Mouse (Mus musculus) embryo, embryonic 10 days (tissue): ENCODE measurements around the gene Fut2.

Source experiments
- DNase-seq: peaks from one replicate; pipeline ENCODE4 v3.0.0-alpha.2; 2015; ENCODE audit warnings: low spot score

The Fut2 gene

GRCm38 (mm10) chr7:45666161-45666560 is at the start of gene Fut2:
Fut2 (minus strand) TSS chr7:45666394.
- no peak for DNase-seq

DNA sequence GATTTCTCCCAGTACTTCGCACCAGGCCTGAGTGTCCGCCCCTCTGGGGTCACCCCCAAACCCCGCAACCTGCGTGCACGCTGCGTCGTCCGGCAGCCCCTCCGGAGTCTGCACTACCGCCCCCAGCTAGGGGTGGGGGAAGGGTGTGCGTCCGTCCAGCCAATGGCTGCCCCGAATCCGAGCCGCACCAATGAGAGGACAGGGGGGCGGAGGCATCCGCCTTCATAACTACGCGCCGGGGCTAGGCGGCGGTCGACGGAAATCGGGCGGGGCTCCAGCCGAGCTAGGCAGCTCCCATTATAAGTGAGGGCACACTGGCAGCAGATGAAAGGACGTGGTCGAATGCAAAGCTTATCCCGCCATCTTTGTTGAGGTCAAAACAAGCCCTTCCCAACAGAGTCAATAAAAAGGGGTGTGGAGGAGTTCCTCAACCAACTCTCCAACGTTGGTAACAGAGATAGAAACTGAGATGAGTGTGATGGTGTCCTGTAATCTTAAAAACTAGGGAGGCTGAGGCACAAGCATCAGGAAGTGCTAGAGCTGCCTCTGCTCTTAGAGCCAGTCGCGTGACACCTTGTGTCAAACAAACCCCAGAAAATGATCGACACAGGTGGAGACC is 49.0 kb upstream of the Fut2 start, which contains the start of gene Rpl18:
Gene Rpl18, plus strand, starts transcription at position 368 of the 619 bp plus-strand sequence.
- peak; percentile 97 for DNase-seq

DNA sequence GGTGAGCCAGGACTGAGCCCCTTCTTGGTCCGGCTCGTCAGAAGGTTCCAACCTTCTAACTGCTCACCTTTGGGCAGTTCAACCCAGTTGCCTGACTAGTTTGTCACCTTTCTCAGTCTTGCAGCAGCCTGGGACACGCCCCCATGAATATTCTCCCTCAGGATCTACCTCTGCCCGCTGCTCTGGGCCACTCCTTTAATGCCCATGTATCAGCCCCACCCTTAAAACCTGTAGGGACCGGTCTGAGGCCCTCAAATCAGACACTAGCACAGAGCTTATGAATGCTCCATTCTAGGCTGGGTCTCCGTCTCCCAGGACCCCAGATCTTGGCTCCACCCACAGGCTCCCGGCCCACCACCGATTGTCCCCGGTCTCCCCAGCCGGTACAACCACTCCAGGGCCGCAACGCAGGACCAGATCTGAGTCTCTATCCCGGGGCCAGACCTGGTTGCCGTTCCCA is 48.5 kb upstream of the Fut2 start:
- DNase-seq = no peak

GRCm38 (mm10) chr7:45713881-45714520 is 47.8 kb upstream of the Fut2 start:
- no peak for DNase-seq

- no peak for DNase-seq
Measured at GRCm38 (mm10) chr7:45713396-45713795, 47.2 kb upstream of the Fut2 start.

DNA sequence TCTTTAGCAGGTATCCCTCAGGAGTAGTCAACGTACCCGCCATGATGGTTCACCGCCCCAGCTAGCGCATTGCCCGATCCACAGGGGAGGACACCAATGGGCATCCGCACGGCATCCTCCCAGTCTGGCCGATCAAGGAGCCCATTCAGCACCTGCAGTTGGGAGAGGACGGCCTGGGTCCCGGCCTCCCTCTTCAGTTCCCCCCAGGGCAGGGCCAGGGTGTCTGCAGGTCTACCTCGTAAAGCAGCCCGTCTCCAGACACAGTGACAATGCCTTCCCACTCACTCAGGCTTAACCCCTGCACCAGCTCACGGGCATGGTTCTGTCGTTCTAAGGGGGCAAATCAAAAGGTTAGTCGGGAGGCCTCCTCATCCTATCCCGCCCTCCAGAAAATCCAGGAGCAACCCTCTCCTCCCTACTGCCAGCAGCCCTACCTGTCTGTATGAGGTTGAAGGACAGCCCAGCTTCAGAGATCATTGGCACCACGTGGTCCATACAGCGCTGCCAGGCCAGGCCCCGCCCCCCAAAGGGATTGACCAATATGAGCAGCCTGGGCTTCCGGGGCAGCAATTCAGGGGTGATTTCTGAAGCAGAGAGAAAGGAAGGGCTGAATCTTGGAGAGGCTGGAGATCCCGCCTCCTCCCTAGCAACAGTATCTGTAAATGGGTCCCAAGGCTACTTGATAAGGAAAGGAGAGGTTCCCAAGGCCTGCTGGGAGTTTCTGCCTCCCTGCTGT is 46.0 kb upstream of the Fut2 start:
- no peak for DNase-seq

- no peak for DNase-seq
Measured at GRCm38 (mm10) chr7:45711316-45712021, 45.3 kb upstream of the Fut2 start.

DNA sequence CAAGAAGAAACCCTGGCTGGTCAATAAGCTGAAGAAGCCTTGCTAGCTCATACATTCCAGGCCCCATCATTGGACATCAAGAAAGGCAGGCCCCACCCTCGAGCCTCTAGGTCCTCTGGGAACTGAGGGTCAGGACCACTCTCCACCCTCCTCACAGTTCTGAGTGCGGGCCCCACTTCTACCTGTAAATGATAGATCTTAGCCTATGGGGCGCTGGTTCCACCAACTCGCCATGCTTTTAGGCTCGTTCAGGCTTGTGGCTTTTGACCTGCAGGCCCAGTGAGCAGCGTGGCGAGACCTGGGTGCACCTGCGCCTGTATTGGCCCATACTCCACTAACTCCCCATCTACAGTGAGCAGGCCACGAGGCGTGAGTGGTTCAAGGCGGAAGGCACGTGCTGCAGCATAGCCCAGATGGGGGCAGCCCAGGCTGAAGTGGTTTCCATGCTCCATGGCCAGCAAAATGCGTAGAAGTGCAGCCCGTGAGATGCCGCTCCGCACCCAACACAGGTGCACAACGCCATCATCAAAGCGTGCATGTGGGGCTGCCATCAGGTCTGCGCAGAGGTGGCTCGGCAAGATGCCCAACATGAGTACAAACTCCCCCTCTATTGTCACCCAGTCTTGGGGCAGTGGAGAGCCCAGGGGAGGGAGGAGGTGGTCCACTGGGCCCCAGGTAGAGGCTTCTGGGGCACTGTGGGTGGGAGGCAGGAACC is 44.4 kb upstream of the Fut2 start:
- no peak for DNase-seq

- DNase-seq = no peak
Measured at GRCm38 (mm10) chr7:45709677-45710355, 43.6 kb upstream of the Fut2 start.

GRCm38 (mm10) chr7:45709036-45709435 is 42.8 kb upstream of the Fut2 start:
- DNase-seq = peak; percentile 71

DNA sequence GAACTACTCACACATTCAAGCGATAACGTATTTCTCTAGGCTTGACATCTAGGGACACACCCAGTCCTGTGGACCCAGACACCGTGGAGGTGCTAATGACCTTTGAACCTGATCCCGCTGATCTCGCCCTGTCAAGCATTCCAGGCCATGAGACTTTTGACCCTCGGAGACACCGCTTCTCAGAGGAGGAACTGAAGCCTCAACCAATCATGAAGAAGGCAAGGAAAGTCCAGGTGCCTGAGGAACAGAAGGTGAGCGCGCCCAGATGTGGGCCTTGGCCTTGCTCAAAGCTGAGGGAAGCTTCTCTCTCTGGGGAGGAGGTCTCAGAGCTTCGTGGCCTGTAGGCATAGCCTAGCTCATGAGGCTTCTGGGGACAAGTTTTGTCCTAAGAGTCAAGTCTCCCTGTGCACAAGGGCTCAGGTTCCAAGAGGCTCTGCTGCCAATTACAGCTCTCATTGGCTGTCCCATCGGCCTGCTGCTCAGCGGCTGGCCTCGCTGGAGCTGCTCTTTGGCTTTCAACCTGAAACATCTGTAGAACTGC is 42.1 kb upstream of the Fut2 start:
- peak; percentile 49 for DNase-seq

DNA sequence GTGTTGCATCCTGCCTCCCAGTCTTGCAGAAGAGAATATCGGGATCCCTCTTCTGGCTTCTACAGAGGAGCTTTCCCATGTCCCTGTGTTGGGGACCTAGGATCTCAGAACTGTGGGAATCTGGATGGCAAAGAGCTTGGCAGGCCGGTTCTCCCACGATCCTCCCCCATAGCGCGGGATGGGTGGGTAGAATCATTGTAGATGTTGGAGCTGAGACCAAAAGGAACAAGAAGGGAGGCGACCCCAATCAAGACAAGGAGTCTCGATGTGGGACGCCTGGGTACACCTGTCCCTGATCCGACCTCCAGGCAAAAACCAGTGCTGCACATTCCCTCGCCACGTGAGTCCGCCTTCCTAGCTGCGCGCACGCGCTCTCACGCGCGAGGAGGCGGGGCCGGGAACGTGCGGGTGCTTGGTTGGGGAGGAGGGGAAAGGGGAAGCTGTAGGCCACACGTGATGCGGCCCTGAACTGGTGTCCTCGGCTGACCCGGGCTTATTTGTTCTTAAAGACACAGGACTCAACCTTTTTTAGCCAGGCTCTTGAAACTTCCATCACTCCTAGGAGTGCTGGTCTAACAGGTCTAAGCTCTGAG is 41.3 kb upstream of the Fut2 start:
- DNase-seq = peak; percentile 94

GRCm38 (mm10) chr7:45706721-45707241 is 40.6 kb upstream of the Fut2 start:
- DNase-seq = peak; percentile 82

GRCm38 (mm10) chr7:45705873-45706281 is 39.7 kb upstream of the Fut2 start:
- peak; percentile 79 for DNase-seq

DNA sequence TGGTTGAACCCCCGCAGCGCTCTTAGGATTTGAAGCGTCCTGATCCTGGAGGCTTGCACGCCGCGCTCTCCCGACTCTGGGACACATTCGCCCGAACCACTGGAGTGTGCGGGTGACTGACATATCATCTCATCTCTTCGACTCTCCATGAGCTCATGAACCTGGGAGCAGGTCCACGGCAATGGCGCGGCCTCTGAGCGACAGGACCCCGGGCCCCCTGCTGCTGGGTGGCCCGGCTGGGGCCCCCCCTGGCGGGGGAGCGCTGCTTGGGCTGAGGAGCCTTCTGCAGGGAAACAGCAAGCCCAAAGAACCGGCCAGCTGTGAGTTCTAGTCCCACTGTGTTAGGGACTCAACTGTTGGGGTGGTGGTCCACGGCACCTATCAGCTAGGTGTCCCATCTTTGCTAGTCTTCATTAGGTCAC is 39.3 kb upstream of the Fut2 start:
- DNase-seq = no peak

- DNase-seq = peak; percentile 100
Measured at GRCm38 (mm10) chr7:45704730-45705442, 38.7 kb upstream of the Fut2 start, which contains the start of gene Dbp. Dbp (plus strand) TSS chr7:45705088.

- peak; percentile 88 for DNase-seq
Measured at GRCm38 (mm10) chr7:45704046-45704559, 37.9 kb upstream of the Fut2 start.

- DNase-seq = no peak
Measured at GRCm38 (mm10) chr7:45703521-45704033, 37.4 kb upstream of the Fut2 start.
